Mouse (Mus musculus): ENCODE measurements around the gene Susd6.

The Susd6 gene

GRCm38 (mm10) chr12:80865175-80865574, 74.9 kb downstream of the Susd6 start:
- DNase-seq (ENCODE audit: extremely low read depth, low read depth, low spot score), result no peak

- no peak for DNase-seq (ENCODE audit: extremely low read depth, low read depth, low spot score)
Observed at GRCm38 (mm10) chr12:80866023-80866422, 75.7 kb downstream of the Susd6 start.

GRCm38 (mm10) chr12:80867083-80867482, 76.8 kb downstream of the Susd6 start:
- DNase-seq (ENCODE audit: extremely low read depth, low read depth, low spot score), result no peak

GRCm38 (mm10) chr12:80868401-80868800, 78.1 kb downstream of the Susd6 start:
- DNase-seq (ENCODE audit: extremely low read depth, low read depth, low spot score), result no peak

GRCm38 (mm10) chr12:80877215-80878092, 87.1 kb downstream of the Susd6 start:
- DNase-seq (ENCODE audit: extremely low read depth, low read depth, low spot score), result no peak

GRCm38 (mm10) chr12:80878093-80878430, 87.8 kb downstream of the Susd6 start:
- no peak for DNase-seq (ENCODE audit: extremely low read depth, low read depth, low spot score)

- DNase-seq (ENCODE audit: extremely low read depth, low read depth, low spot score), result no peak
Observed at GRCm38 (mm10) chr12:80878653-80879052, 88.3 kb downstream of the Susd6 start.

GRCm38 (mm10) chr12:80879267-80879666, 89.0 kb downstream of the Susd6 start:
- DNase-seq (ENCODE audit: extremely low read depth, low read depth, low spot score), result no peak

- DNase-seq (ENCODE audit: extremely low read depth, low read depth, low spot score), result no peak
Observed at GRCm38 (mm10) chr12:80881121-80881520, 90.8 kb downstream of the Susd6 start.

GRCm38 (mm10) chr12:80883278-80883677, 93.0 kb downstream of the Susd6 start:
- no peak for DNase-seq (ENCODE audit: extremely low read depth, low read depth, low spot score)

- DNase-seq (ENCODE audit: extremely low read depth, low read depth, low spot score), result no peak
Observed at GRCm38 (mm10) chr12:80883881-80884280, 93.6 kb downstream of the Susd6 start.

GRCm38 (mm10) chr12:80885301-80886288, 95.3 kb downstream of the Susd6 start:
- DNase-seq (ENCODE audit: extremely low read depth, low read depth, low spot score), result peak; percentile 82

GRCm38 (mm10) chr12:80887036-80887435, 96.7 kb downstream of the Susd6 start:
- no peak for DNase-seq (ENCODE audit: extremely low read depth, low read depth, low spot score)

- no peak for DNase-seq (ENCODE audit: extremely low read depth, low read depth, low spot score)
Observed at GRCm38 (mm10) chr12:80889331-80889730, 99.0 kb downstream of the Susd6 start.

GRCm38 (mm10) chr12:80891074-80891473, 100.8 kb downstream of the Susd6 start:
- no peak for DNase-seq (ENCODE audit: extremely low read depth, low read depth, low spot score)

GRCm38 (mm10) chr12:80893720-80894494, 103.6 kb downstream of the Susd6 start:
- DNase-seq (ENCODE audit: extremely low read depth, low read depth, low spot score), result no peak

GRCm38 (mm10) chr12:80894973-80895570, 104.8 kb downstream of the Susd6 start:
- no peak for DNase-seq (ENCODE audit: extremely low read depth, low read depth, low spot score)

- DNase-seq (ENCODE audit: extremely low read depth, low read depth, low spot score), result no peak
Observed at GRCm38 (mm10) chr12:80909631-80910030, 119.3 kb downstream of the Susd6 start.

GRCm38 (mm10) chr12:80917764-80918163, 127.5 kb downstream of the Susd6 start:
- no peak for DNase-seq (ENCODE audit: extremely low read depth, low read depth, low spot score)

- DNase-seq (ENCODE audit: extremely low read depth, low read depth, low spot score), result no peak
Observed at GRCm38 (mm10) chr12:80921301-80921700, 131.0 kb downstream of the Susd6 start.

GRCm38 (mm10) chr12:80922869-80923268, 132.6 kb downstream of the Susd6 start:
- DNase-seq (ENCODE audit: extremely low read depth, low read depth, low spot score), result no peak

All from fat pad, adult 2 months (tissue).